Mouse (Mus musculus): Measurements from ENCODE around the gene Gm1673.
"Not testable (repeated sequence)": the region's sequence is repeated elsewhere in the genome, so short reads cannot be mapped to it uniquely, and the experiment has no call there.

Gm1673 gene

DNA sequence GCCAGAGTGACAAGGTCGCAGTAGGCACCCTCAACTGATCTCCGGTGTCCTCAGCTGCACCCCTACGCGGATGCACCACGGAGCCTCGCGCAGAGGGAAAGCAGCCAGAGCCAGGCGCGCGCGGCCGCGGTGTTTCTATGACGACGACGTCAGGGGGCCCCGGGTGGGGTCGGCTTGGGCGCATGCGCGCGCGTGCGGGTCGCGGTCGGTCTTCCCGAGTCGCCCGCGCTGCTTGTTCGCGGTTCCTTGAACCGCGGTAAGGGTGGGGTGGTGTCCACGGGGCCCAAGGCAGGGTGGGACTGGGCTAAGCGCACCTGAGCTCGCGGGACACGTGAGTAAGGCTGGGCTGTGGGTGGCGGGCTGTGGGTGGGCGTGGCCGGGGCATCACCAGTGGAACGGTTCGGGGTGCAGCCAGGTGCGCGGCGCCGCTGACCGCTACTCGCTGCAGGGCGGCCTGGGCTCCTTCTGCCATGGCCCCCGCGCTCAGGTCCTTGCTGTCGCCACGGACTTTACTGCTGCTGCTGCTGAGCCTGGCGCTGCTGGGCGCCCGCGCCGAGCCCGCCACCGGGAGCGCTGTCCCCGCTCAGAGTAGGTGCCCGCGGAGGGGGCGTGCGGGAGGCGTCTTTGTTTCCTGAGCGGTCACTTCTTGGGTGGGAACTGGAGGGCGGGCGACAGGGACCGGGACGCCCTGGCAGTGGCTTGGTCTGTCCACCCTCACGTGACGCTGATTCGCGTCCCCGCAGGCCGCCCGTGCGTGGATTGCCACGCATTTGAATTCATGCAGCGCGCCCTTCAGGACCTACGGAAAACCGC lies at the start of gene Gm1673:
TSS of gene Gm1673 (plus strand) at position 125 of the 813 bp plus-strand sequence.
- DNase-seq (ENCODE audit: low spot score in 2 of 2) = peak; percentile 86

DNA sequence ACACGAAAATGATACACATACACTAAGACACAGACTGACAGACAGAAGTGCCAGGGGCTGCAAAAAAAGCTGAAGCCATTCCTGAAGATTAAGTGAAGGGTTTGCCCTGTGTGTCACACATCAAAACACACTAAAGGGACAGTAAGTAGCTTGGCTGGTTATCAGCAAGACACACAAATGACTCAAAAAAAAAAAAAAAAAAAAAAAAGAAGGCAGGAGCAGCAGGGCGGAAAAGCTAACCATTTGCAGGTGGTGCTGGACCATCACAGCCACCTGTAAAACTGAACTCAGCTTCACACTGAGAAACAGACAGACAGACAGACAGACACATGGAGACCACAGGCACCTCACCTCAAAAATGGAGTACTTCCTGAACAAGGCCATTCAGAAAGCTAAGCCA lies 49.2 kb upstream of the Gm1673 start:
- no peak for DNase-seq (ENCODE audit: low spot score in 2 of 2)

DNA sequence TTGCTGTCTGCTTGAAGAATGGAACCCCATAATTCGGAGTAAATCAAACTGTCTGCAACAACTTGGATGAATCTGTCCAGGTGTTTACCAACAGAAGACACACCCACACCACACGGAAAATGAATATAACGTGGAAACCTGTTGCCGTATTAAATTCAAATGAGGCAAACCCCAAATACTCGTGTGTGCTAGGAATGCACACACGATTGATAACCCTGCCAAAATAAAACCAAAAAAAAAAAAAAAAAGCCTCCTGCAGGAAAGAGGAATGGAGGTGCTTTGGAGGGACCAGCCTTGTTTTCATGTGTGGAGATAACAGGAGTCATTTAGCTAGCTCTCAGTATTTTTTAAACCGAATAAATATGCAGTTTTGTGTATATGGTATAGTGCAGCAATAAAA lies 48.4 kb upstream of the Gm1673 start:
- no peak for DNase-seq (ENCODE audit: low spot score in 2 of 2)

DNA sequence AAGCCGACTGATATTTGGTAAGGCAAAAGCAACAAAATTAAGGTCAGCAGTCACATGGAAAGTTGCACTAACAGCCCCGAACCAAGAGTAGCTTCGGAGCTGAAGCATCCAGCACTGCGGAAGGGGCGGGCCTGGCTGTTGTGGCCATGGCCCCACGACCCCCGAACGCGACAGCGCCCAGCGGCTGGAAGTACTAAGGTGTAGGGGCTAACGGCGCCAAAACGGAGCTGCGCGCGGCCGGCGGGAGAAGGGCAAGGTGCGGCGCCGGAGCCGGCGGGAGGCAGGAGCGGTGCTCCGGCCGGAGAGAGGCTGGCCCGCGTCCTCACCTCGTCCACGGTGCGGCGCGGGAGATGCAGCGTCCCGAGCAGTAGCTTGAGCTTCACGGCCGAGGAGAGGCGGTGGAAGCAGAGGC lies 47.5 kb upstream of the Gm1673 start:
- no peak for DNase-seq (ENCODE audit: low spot score in 2 of 2)

DNA sequence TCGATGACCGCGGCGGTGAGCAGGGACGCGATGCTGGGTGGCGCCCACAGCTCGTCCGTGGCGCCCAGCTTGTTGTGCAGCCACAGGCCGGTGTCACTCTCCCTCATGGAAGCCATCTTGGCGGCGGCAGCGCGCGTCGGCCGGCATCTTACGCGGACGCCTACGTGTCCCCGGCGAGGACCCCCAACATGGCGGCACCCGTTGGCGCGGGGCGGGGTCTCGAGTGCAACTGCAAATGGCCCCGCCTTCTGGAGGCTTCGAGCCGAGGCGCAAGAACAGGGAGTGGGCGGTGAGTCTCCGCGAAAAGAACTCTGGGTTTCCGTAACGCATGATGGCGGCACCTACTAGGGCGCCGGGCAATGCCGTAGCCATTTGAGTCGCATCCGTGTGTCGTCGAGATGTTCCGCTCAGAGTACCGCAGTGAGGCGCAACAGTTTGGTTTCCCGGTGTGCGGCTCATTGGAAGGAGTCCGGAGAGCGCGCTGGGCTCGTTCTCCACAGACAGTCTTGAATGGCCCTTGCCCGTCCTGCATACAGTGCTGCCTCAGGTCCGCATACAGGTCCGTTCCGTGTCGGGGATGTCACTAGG lies 47.0 kb upstream of the Gm1673 start, which contains the start of gene Nelfa:
TSS of gene Nelfa (minus strand) at position 294 of the 588 bp plus-strand sequence.
- peak; percentile 99 for DNase-seq (ENCODE audit: low spot score in 2 of 2)

DNA sequence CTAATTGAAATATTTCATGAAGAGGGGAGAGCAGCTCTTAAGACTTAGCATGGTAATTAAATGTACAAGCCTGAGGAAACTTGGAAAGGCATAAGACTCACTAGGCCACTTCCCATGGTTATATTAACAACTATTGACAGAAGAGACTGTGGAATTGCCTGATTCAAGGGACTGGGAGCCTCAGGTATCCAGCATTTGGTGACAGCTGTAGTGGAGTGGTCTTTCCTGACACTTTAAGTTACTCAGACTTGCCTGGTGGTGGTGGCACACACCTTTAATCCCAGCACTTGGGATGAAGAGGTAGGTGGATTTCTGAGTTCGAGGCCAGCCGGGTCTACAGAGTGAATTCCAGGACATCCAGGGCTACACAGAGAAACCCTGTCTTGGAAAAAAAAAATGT lies 46.0 kb upstream of the Gm1673 start:
- no peak for DNase-seq (ENCODE audit: low spot score in 2 of 2)

DNA sequence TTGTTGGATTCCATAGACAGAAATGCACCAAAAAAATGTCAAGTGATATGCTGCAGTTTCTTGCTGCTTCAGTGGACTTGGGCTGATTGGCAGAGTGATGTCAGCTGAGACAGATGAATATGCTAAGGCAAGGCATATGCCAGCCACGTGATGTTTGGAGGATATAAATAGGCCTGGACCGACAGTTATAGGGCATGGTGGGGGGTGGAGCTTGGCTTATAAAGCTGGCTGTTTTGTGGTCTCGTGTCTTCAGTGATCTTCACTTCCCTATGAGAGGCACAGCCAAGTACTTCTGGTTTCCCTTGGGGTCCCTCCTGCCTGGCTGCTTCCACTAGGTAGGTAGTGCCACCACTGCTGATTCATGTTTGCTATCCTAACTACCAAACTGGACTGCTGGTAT lies 44.8 kb upstream of the Gm1673 start:
- no peak for DNase-seq (ENCODE audit: low spot score in 2 of 2)

DNA sequence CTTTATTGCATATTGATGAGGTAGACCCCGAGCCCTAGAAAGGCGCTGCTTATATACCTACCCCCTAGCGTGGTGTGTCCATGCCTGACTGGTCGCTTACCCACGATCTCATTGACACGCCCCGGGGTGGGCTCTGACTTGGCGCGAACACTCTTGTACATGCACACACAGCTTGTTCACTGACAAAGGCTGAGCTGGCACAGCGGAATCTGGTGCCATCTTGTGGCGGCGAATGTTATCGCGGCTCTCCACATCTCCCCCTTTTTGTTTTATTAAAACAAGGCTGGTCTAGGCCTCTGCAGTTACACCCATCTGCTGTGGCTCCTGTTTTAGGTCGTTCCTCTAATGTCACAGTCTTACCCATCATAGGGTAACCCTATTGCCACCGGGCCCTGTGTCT lies 36.2 kb upstream of the Gm1673 start:
- not testable (repeated sequence) for DNase-seq (ENCODE audit: low spot score in 2 of 2)

DNA sequence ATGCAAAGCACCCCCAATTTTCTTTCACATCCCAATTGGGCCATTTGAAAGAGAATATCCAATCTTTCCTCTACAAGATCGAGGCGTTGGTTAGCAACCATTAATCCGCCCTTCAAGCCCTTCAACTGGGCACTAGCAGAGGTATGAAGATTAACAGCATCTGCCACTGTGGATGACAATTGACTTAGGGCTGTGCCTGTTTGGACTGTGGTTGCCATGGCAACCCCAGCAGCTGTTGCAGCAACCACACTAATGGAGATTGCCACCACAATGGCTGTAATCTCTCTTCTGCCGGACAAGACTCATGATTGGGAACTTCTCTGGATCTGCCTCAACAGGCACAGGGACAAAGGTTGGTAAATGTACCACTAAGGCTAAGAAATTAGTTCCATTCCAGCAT lies 34.9 kb upstream of the Gm1673 start:
- no peak for DNase-seq (ENCODE audit: low spot score in 2 of 2)

DNA sequence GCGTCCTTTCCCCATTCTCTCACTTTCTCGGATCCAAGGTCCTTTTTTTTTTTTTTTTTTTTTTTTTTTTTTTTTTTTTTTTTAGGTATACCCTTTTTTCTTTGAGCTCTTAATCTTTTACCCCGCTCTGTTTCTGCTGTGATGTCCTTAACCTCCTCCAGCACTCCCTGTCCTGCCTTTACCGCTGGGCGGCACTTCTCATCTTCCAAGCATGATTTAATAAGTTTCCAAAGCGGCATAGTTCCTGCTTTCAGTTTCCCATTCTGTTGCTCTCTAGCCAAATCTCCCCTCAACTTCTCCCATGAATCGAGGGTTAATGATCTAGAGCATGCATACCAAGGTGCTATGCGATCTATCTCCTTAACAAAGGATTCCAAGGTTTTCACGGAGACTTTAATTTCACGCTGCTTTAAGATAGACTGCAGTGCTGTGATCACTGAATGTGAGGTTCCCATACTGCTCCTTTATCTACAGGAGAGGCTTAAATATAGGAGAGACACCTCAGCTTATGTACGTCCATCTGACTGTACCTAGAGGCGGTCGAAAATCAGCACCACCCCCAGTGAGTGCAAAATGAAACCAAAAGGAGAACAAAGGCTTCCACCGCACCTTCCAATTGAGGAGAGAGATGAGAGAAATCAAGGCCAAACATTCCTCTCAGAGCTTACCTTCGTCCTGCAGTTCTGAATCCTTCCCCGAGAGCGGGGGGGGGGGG lies 29.6 kb upstream of the Gm1673 start:
- DNase-seq (ENCODE audit: low spot score in 2 of 2) = no peak

DNA sequence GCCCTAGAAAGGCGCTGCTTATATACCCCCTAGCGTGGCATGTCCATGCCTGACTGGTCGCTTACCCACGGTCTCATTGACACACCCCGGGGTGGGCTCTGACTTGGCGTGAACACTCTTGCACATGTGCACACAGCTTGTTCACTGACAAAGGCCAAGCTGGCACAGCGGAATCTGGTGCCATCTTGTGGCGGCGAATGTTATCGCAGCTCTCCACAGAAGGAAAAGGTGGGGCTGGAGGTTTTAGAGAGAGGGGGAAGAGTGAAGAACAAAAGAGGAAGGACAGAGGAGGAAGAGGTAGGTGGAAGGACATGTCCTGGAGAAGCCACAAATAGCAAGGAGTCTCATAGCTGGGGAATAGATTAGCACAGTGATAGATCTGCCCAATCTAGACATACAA lies 28.9 kb upstream of the Gm1673 start:
- DNase-seq (ENCODE audit: low spot score in 2 of 2) = peak; percentile 72 to 74

DNA sequence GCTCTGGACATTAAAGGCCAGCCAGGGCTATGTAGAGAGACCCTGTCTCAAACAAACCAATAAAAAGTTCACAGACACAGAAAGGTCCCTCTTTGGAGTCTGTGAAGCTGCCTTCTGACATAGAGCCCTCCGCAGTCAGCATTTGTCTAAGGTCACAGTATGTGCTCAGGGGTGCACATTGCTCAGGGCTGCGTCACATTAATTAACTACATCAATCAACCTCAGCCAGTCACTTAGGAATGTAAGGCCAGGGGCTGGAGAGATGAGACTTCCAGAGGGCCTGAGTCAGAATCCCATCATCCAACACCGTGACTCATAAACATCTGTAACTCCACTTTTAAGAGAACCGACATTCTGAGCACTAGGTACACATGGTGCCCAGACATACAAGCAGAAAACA lies 27.4 kb upstream of the Gm1673 start:
- DNase-seq (ENCODE audit: low spot score in 2 of 2) = no peak

DNA sequence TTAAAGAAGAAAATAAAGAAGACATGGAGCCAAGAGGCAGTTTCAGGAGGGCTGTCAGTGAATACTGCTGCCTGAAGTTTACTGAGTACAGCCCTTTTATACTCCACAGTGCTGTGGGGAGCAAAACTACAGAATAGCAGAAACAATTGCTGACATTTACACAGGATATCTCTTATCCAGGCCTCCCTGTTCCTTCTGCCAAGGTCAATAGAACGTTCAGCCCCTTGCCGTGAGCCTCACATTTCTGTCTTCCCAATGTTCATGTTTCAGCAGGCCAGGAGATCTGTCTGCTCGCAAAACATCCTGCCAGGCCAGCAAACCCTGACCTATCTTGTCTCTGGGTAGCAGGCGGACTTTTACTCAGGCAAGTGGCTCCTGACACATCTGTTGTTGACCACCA lies 23.9 kb upstream of the Gm1673 start:
- DNase-seq (ENCODE audit: low spot score in 2 of 2) = no peak

DNA sequence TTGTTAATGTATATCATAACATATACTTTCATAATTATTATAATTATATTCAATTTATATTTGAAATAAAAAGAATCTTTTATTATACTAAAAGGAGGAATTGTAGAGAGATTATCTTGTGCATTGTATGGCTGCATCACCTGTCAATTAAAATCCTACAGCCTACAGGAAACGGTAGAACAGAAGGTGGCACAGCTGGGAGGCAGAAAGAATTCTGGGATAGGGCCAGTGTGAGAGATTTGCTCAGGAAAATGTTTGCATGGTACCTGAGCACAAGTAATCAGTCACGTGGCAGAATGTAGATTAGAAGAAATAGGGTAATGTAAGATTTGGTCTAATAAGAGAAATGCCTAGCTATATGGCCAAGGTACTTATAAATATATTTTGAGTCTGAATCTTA lies 8.5 kb upstream of the Gm1673 start:
- no peak for DNase-seq (ENCODE audit: low spot score in 2 of 2)

DNA sequence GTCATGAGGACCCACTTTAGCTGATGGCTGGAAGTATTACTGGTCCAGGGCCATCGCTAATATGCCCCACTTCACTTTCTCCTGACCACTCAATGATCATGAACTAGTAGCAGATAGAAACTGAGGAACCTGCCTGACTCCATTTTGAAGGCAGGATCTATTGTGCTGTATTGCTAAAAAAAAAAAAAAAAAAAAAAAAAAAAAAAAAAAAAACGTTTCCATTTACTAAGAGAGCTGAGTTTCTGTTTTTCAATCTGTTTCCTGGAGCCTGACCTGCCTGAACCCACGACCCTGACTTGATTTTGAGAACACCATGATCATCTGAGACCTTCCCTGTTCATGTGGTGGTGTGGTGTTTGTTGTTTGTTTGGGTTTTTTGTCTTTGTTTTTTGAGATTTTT lies 7.0 kb upstream of the Gm1673 start:
- no peak for DNase-seq (ENCODE audit: low spot score in 2 of 2)

DNA sequence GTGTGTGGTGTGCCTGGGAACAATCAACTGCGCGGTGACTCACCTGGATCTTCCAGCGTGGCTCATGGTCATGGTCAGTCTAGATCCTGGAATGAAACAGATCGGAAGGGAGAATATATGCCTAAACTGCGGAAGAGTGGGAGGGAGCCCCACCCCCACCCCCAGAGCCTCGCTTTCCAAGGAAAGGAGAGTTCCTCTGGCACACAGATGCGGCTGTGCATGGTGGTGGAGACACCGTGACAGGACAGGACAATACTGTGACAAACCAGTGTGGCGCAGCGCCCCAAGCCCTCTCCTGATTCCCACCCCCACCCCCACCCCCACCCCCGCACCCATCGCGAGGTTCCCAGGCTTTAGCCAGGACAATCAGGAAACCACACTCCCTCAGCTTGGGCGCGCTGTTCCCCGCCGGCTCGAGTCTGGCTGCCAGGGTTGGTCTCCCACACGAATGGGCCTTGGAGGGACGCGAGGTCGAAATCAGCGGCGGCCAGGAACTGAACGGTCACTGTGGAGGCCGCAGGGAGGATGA lies 438 bp upstream of the Gm1673 start:
- DNase-seq (ENCODE audit: low spot score in 2 of 2) = peak in 1 of 2 experiments; percentile 35

DNA sequence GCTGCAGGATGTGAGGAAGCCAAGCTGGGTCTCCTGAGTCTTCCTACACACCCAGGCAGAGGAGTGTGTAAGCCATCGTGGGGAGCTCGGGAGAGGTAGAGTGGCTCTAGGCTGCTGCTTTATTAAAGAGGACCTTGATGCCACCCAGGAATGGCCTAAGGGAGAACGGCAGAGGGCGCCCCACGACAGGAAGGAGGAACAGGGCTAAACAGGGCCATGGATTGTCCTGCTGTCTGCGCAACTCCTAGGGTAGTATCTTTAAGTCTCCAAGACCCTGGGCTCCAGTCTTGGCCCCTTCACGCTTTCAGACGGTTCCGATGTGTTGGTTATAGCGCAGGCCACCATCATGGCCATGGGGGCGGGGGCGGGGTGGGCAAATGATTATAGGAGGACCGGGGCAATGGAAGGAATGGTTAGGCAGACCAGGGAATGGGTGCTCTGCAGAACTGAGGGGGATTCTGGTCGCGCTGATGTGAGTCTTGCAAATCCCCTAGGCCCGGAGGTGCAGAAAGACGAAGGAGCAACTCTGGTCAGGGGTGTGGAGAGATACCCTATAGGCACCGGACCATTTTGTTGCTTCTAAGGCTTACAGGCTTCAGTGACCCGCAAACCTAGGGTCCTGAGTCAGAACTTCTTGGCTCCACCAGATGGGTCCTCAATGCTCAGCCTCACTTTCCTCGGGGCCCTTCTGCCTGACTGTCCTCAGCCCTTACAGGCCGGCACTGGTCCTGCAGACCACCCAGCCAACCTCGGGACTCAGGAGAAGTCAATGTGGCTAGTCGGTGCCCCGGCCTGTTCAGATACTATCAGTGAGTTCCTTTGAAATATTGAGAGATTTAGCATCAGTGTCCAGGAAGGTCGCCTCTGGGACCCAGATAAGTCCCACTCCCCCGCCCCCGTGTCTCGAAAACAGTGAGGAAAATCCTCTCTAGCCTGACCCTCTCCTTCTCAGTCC lies 11.7 kb downstream of the Gm1673 start:
- DNase-seq (ENCODE audit: low spot score in 2 of 2) = peak in 1 of 2 experiments; percentile 44

DNA sequence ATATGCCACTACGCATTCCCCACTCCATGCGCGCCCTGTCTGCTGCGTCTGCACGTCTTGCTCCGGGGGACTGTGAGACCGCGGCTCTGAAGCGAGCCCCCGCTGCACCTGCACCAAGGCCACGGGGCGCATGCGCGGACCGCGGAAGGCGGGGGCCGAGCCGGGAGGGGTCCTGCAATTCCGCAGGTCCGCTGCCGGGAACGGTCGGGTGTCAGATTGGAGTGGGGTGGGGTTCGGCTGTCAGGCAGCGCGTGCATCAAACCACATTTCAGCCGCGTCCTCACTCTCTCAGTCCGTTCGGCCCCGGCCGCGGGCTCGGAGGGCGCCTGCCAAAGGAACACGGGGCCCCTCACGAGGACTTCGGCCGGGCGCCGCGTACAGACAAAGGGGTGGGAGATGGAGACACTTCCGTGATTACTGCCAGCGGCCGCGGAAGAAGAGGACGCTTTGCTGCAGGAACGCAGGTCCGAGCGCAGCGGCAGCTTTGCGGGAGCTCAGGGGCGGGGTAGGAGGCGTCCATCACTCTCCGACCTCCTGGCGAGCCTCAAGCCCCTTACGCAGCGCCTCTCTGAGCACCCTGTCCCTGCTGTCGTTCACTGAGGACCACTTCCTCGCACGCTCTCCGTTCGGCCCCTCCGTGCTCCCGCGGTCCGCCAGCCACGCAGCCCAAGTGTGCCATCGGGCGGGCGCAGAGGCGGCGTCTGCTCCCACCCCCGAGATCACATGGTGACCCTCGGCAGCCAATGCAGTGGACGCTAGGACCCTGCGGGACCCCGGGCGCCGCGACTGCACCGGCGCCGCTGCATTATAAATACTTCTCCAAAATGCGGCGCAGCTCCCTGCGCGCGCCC lies 12.8 kb downstream of the Gm1673 start, which contains the start of gene Nat8l:
TSS of gene Nat8l (plus strand) at position 142 of the 851 bp plus-strand sequence.
- peak; percentile 86 to 87 for DNase-seq (ENCODE audit: low spot score in 2 of 2)

DNA sequence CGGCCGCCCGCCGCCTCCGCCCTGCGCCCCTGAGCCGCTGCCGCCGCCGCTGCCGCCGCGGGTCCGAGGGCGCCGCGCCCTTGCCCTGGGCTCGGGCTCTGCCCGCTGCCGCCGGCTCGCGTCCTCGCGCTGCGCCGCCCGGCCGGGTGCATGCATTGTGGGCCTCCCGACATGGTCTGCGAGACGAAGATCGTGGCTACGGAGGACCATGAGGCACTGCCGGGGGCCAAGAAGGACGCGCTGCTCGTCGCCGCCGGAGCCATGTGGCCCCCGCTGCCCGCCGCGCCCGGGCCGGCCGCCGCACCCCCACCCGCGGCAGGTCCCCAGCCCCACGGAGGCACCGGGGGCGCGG lies 13.4 kb downstream of the Gm1673 start:
- no peak for DNase-seq (ENCODE audit: low spot score in 2 of 2)

DNA sequence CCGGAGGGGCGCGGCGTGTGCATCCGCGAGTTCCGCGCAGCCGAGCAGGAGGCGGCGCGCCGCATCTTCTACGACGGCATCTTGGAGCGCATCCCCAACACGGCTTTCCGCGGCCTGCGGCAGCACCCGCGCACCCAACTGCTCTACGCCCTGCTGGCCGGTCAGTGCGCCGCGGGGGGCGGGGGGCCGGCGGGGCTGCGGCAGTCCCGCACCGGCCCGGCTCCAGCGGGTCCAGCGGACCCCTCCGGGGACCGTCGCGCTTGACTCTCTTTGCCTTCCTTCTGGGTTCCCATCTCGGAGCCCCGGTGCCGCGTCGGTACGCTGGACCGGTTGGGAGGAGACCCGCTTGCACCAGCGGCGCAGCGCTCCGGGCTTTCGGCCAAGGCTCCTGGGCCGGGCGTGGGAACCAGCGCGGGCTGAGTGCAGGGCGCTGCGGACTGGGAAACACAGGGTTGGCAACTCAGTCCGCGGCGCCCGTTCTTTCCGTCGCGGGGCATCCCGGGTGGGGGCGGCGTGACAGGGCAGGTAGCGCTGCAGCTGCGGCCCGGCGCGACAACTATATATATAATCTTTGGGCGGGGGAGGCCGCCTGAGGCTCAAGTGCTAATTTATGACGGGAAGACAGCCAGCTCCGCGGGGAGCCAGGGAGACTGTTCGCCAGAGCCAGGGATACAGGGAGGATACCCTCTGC lies 14.0 kb downstream of the Gm1673 start:
- peak; percentile 79 to 84 for DNase-seq (ENCODE audit: low spot score in 2 of 2)

Measured in right cerebral cortex, postnatal 36 days (tissue).